Mouse (Mus musculus) liver, postnatal 0 days (tissue): ENCODE data around the gene Ankrd13a. TPM values are rescaled to one million over a fixed set of nuclear protein-coding genes. Genes with fewer than 3 reads are reported as not detected.

ENCODE experiments used
- ATAC-seq: fragments of 200-750 bp; cut with Nextera tagmentation; 2 replicates; pipeline ENCODE4 v1.8.0; 2017; ENCODE audit warnings: mild to moderate bottlenecking, moderate library complexity
- DNase-seq: peaks from one replicate; pipeline ENCODE4 v3.0.0-alpha.2; 2016
- H3K27ac ChIP-seq: fragments of 300-500 bp; sonication (generic); 2 replicates; pipeline ENCODE4 v1.5.1; 2014; ENCODE audit warnings: antibody characterized with exemption, moderate library complexity, mild to moderate bottlenecking, low read depth
- H3K27me3 ChIP-seq: fragments of 300-500 bp; sonication (generic); 2 replicates; pipeline ENCODE4 v1.6.1; 2014; ENCODE audit warnings: low read length, control low read depth, mixed read lengths; ENCODE audit not compliant: insufficient read depth
- H3K36me3 ChIP-seq: fragments of 300-500 bp; sonication (generic); replicated peaks from 2 replicates; pipeline ENCODE4 v1.6.1; 2014; ENCODE audit warnings: mild to moderate bottlenecking, control low read depth, low read length, moderate library complexity, mixed read lengths; ENCODE audit not compliant: insufficient read depth
- H3K4me1 ChIP-seq: fragments of 300-500 bp; sonication (generic); 2 replicates; pipeline ENCODE4 v1.6.1; 2014; ENCODE audit warnings: antibody characterized with exemption, mild to moderate bottlenecking, control low read depth; ENCODE audit not compliant: insufficient read depth
- H3K4me2 ChIP-seq: fragments of 300-500 bp; sonication (generic); 2 replicates; pipeline ENCODE4 v1.6.1; 2014; ENCODE audit warnings: low read depth, mild to moderate bottlenecking, low read length, moderate library complexity, mixed read lengths
- H3K4me3 ChIP-seq: fragments of 300-500 bp; sonication (generic); 2 replicates; pipeline ENCODE4 v1.5.1; 2014; ENCODE audit warnings: low read depth, low read length
- H3K9ac ChIP-seq: fragments of 300-500 bp; sonication (generic); replicated peaks from 2 replicates; pipeline ENCODE4 v1.6.1; 2014; ENCODE audit warnings: mild to moderate bottlenecking, moderate library complexity
- H3K9me3 ChIP-seq: fragments of 300-500 bp; sonication (generic); 2 replicates; pipeline ENCODE4 v1.6.1; 2016; ENCODE audit warnings: mild to moderate bottlenecking, control low read depth, low read length, mixed read lengths
- CTCF ChIP-seq: sonication (generic); IDR thresholded peaks from 2 replicates; pipeline ENCODE4 v1.5.1; 2016; ENCODE audit warnings: antibody characterized with exemption, low read depth
- EP300 ChIP-seq: IDR thresholded peaks from 2 replicates; pipeline ENCODE4 v1.6.1; 2016; ENCODE audit warnings: antibody characterized with exemption, low read depth, mild to moderate bottlenecking
- WGBS: fragments of 180-500 bp; shearing (Covaris S2); extraction: QIAGEN DNeasy Blood & Tissue Kit; methylation state at CpG from one replicate; pipeline ENCODE4 v1.1.7; 2014; ENCODE audit not compliant: insufficient replicate concordance; 5-methylcytosine and 5-hydroxymethylcytosine counted together
- polyA plus RNA-seq: library from polyadenylated mRNA; unstranded; fragments of >200 nt; fragmentation: Nextera tagmentation; extraction: Ambion mirVana; gene quantifications from 2 replicates; pipeline ENCODE4 v1.2.1, GENCODE M21; 2015

The Ankrd13a gene
- polyA plus RNA-seq, 1 experiment from 2014 or later, result 26.7 TPM

GRCm38 (mm10) chr5:114779956-114780489 lies 5.5 kb downstream of the Ankrd13a start:
- Histone ChIP-seq H3K4me3 (no peak overlapping the region), H3K9ac (no peak overlapping the region), H3K27ac (0 out of 2 replicates have a peak overlapping the region, but pooled peaks have one; percentile 3), H3K27me3 (no peaks in the 10 kb centered on the region), H3K4me1 (peaks cover 63% of the 10 kb centered on the region), H3K4me2 (0 out of 2 replicates have a peak overlapping the region, but pooled peaks have one; percentile 20), H3K36me3 (no peaks in the 10 kb centered on the region; the same call in 1 of the 2 replicates), H3K9me3 (no peaks in the 10 kb centered on the region)
- DNase-seq, result no peak
- TF ChIP-seq CTCF (no peak), EP300 (no peak)
- WGBS, result 51% methylated on average over 7 of the region's 7 CpGs
- no peak for ATAC-seq

- Histone ChIP-seq H3K9ac (no peak overlapping the region), H3K27ac (0 out of 2 replicates have a peak overlapping the region, but pooled peaks have one; percentile 3)
Observed at GRCm38 (mm10) chr5:114780912-114781311, 6.4 kb downstream of the Ankrd13a start.

DNA sequence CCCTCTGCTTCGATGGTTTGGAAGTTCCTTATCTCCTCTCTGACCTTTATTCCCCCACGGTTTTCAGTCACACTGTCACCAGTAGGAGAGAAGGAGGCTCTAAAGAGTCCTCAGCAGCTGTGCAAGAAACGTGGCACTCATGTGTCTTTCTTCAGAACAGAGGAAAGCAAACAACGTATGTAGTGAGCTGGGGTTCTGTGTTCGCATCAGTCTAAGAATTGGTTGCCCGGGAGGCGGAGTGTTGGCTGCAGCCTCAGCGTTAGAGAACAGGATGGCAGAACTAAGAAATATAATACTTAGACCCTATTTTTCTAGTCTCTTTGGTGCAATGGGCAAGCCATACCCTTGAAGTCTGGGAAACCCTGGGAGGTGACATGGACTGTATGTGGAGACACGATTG lies 8.5 kb downstream of the Ankrd13a start:
- Histone ChIP-seq H3K4me3 (no peak overlapping the region), H3K27me3 (no peaks in the 10 kb centered on the region), H3K9me3 (no peaks in the 10 kb centered on the region), H3K9ac (no peak overlapping the region), H3K4me2 (no peak overlapping the region), H3K27ac (0 out of 2 replicates have a peak overlapping the region, but pooled peaks have one; percentile 85), H3K4me1 (peaks cover 45% of the 10 kb centered on the region), H3K36me3 (peaks cover 21% of the 10 kb centered on the region)
- no peak for ATAC-seq
- no peak for DNase-seq
- WGBS, result 44% methylated on average over 9 of the region's 9 CpGs
- TF ChIP-seq EP300, result no peak
- TF ChIP-seq CTCF, result no peak

More at GRCm38 (mm10) chr5:114780912-114781311, 6.4 kb downstream of the Ankrd13a start:
- no peak for TF ChIP-seq CTCF
- no peak for TF ChIP-seq EP300
- ATAC-seq (no peak), DNase-seq (no peak)
- 61% methylated on average over 7 of the region's 7 CpGs for WGBS
- H3K36me3 ChIP-seq, result peaks cover 2% of the 10 kb centered on the region
- no peak overlapping the region for H3K4me2 ChIP-seq
- peaks cover 62% of the 10 kb centered on the region for H3K4me1 ChIP-seq
- H3K4me3 ChIP-seq, result no peak overlapping the region
- H3K27me3 ChIP-seq, result no peaks in the 10 kb centered on the region
- H3K9me3 ChIP-seq, result no peaks in the 10 kb centered on the region

GRCm38 (mm10) chr5:114783405-114784163 lies 9.1 kb downstream of the Ankrd13a start:
- TF ChIP-seq EP300 (no peak), CTCF (no peak)
- H3K9me3 ChIP-seq, result no peaks in the 10 kb centered on the region
- H3K4me1 ChIP-seq, result peaks cover 44% of the 10 kb centered on the region
- H3K27me3 ChIP-seq, result no peaks in the 10 kb centered on the region
- no peak overlapping the region for H3K4me3 ChIP-seq
- ATAC-seq (peak; percentile 25), DNase-seq (no peak)
- H3K27ac ChIP-seq, result peak overlapping the region; percentile 85
- WGBS, result 42% methylated on average over 12 of the region's 12 CpGs
- H3K36me3 ChIP-seq, result peaks cover 26% of the 10 kb centered on the region
- H3K4me2 ChIP-seq, result peak overlapping the region; percentile 54; the same call in 1 of the 2 replicates
- H3K9ac ChIP-seq, result no peak overlapping the region

DNA sequence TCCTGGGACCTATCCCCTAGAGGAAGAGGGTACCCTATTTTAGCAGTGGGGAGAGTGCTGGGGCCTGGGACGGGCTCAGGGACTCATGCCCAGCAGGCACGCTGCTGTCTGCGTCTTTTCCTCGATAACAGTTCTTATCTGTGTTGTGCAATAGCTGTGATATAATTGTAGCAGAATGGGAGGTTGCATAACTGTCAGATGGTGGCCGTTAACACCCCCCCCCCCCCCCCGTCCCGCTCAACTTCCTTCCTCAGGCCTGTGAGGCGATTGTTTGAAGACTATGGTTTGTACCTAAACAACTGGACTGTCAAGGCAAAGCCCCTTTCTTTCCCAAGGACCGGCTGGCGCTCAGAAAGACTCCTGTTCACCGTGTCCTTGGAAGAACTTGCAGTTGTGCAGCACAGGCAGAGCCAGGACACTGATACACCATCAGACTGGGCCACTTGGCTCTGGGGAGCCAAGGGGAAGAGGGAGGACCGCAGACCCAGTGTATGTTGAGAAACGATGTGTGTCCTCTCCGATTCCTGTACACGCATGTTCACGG lies 10.2 kb downstream of the Ankrd13a start:
- no peaks in the 10 kb centered on the region for H3K27me3 ChIP-seq
- DNase-seq, result peak; percentile 70
- peak overlapping the region; percentile 85 for H3K27ac ChIP-seq
- peaks cover 38% of the 10 kb centered on the region for H3K36me3 ChIP-seq
- peak overlapping the region; percentile 54 for H3K4me2 ChIP-seq
- peak; percentile 77 for ATAC-seq
- peak overlapping the region; percentile 34 for H3K9ac ChIP-seq
- H3K4me1 ChIP-seq, result peaks cover 40% of the 10 kb centered on the region
- WGBS, result 9% methylated on average over 16 of the region's 16 CpGs
- no peaks in the 10 kb centered on the region for H3K9me3 ChIP-seq
- TF ChIP-seq EP300 (peak; percentile 94), CTCF (no peak)
- H3K4me3 ChIP-seq, result no peak overlapping the region

DNA sequence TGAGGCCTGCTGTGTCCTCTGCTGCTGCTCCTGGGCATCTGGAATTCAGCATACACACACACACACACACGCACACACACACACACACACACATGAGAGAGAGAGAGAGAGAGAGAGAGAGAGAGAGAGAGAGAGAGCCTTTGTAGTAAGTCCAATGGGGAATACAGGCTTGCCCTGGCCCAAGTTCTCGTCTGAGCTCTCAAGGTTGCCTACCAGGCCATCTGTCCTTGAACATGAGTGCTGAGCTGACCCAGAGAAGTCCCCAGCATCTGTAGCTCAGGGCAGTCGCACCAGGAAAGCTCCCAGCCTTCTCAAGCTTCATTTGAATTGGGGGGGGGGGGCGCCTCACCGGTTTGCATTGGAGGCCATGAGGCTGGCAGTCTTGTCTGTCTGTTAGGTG lies 10.7 kb downstream of the Ankrd13a start:
- H3K27ac ChIP-seq, result peak overlapping the region; percentile 85
- peaks cover 38% of the 10 kb centered on the region for H3K4me1 ChIP-seq
- TF ChIP-seq CTCF (no peak), EP300 (no peak)
- ATAC-seq, result no peak
- no peak for DNase-seq
- H3K4me2 ChIP-seq, result peak overlapping the region; percentile 54
- WGBS, result 37% methylated on average over 5 of the region's 5 CpGs
- H3K4me3 ChIP-seq, result no peak overlapping the region
- peak overlapping the region; percentile 34 for H3K9ac ChIP-seq
- no peaks in the 10 kb centered on the region for H3K9me3 ChIP-seq
- H3K27me3 ChIP-seq, result no peaks in the 10 kb centered on the region
- H3K36me3 ChIP-seq, result peaks cover 38% of the 10 kb centered on the region
